Mouse (Mus musculus) thymus, adult 2 months (tissue): Measurements from ENCODE around the gene Ptprd.

Source experiments
- CTCF ChIP-seq: fragments of 200-500 bp; IDR thresholded peaks from 2 replicates; pipeline ENCODE4 v1.5.1; 2012; ENCODE audit warnings: mild to moderate bottlenecking, control low read depth, low read length, moderate library complexity, borderline replicate concordance; ENCODE audit not compliant: control insufficient read depth, poor library complexity, insufficient read depth; ENCODE audit errors: extremely low read depth
- POLR2A ChIP-seq: fragments of 200-500 bp; IDR thresholded peaks from 2 replicates; pipeline ENCODE4 v1.6.1; 2012; ENCODE audit warnings: mild to moderate bottlenecking, low read length, control low read depth, moderate library complexity; ENCODE audit not compliant: control insufficient read depth, poor library complexity, insufficient read depth; ENCODE audit errors: extremely low read depth

- TF ChIP-seq CTCF (no peak), POLR2A (no peak)
Measured at GRCm38 (mm10) chr4:76503279-76503601, 1708.5 kb downstream of the Ptprd start.
